Mouse (Mus musculus): Measurements from ENCODE around the gene Pex11g. TPM values are rescaled to one million over a fixed set of nuclear protein-coding genes. Genes with fewer than 3 reads are reported as not detected.

The Pex11g gene
- total and polyA plus RNA-seq, 3 experiments = 1.3 to 5.9 (median 2.7) TPM

DNA sequence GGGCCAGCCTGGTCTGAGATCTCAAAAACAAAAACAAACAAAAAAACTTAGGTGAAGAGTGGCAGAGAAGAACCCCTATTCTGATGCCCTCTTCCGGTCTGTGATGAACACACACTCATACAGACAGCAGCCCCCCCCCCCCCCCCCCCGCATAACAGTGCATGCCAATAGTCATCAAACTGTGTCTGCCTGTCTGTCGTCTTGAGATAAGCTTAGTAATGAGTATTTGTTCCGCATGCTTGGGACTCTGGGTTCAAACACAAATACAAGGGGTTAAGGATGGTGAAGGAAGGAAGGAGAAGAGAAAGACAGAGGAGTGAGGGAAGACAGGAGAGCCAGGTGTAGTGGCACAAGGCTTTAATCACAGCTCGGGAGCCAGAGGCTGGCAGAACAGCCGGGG is 31.0 kb downstream of the Pex11g start:
- DNase-seq (ENCODE audit: extremely low read depth) = no peak
- in situ Hi-C loops (cut with MboI; ENCODE audit: low pct_ligation_motif_present, low pct_unique_long_range_greater_than_20kb, low sequenced_read_pairs) = no loop called here
- Histone ChIP-seq H3K9ac (ENCODE audit: insufficient read depth, low read depth) (no peak overlapping the region), H3K27me3 (replicated peaks) (no peaks in the 10 kb centered on the region), H3K36me3 (replicated peaks in 1 of 2; ENCODE audit: control insufficient read depth in 1 of 2, insufficient read depth in 1 of 2, low read length in 1 of 2) (no peaks in the 10 kb centered on the region), H3K9me3 (replicated peaks; ENCODE audit: low read length) (no peaks in the 10 kb centered on the region), H3K4me1 (ENCODE audit: control insufficient read depth in 1 of 2, insufficient read depth in 2 of 2) (peaks cover 0 to 2% of the 10 kb centered on the region in 2 experiments; a peak in 1 of 4 replicates), H3K27ac (ENCODE audit: insufficient read depth, low read depth) (no peak overlapping the region), H3K4me3 (replicated peaks in 1 of 3; ENCODE audit: low read depth in 2 of 3, low read length in 2 of 3, poor library complexity in 1 of 3) (no peak overlapping the region), H3K4me2 (ENCODE audit: insufficient read depth, low read depth, poor library complexity, severe bottlenecking) (no peak overlapping the region), H3K79me2 (replicated peaks; ENCODE audit: control insufficient read depth, extremely low read depth, insufficient read depth, poor library complexity, severe bottlenecking) (no peaks in the 10 kb centered on the region)
- TF ChIP-seq POLR2AphosphoS2 (IDR thresholded peaks at IDR 0.05; ENCODE audit: low read depth, low read length) (no peak), MAX (IDR thresholded peaks at IDR 0.05; ENCODE audit: low read length) (no peak), ETS1 (conservative IDR thresholded peaks at IDR 0.05; ENCODE audit: low read depth, low read length) (no peak), TBP (conservative IDR thresholded peaks at IDR 0.05; ENCODE audit: low read depth, low read length) (no peak), NRF1 (IDR thresholded peaks at IDR 0.05; ENCODE audit: low read depth, low read length) (no peak), ELF1 (IDR thresholded peaks at IDR 0.05; ENCODE audit: low read depth, low read length) (no peak), JUND (conservative IDR thresholded peaks at IDR 0.05; ENCODE audit: low read depth, low read length) (no peak), IRF4 (IDR thresholded peaks at IDR 0.05; ENCODE audit: low read depth, low read length) (no peak), CHD1 (IDR thresholded peaks at IDR 0.05; ENCODE audit: low read depth, low read length) (no peak), USF1 (IDR thresholded peaks at IDR 0.05; ENCODE audit: low read depth, low read length) (no peak), MYC (IDR thresholded peaks at IDR 0.05; ENCODE audit: low read depth, low read length) (no peak), MAFK (IDR thresholded peaks at IDR 0.05; ENCODE audit: insufficient replicate concordance, low read length) (no peak), UBTF (IDR thresholded peaks at IDR 0.05; ENCODE audit: low read depth, low read length) (no peak)
- dilution Hi-C loops (cut with MboI; ENCODE audit: extremely low pct_ligation_motif_present, extremely low pct_unique_long_range_greater_than_20kb, low sequenced_read_pairs) = no loop called here

DNA sequence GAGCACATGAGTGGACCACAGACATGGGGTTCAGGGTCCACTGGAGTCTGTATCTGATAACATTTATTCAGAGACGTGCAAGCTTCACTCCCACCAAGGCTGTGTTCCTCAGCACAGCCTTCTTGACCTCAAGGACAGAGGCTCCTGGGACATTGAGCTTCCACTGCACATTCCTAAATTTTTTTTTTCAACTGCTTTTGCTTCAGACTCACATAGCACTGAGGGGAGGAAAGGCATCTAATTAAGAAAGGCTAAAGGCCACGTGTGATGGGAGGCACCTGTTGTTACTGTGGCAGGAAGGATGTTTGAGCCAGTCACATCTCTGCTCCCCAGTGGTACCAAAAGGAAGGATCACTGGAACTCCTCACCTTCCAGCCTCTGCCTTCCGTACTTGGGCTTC is 36.4 kb downstream of the Pex11g start:
- dilution Hi-C loops (cut with MboI; ENCODE audit: extremely low pct_ligation_motif_present, extremely low pct_unique_long_range_greater_than_20kb, low sequenced_read_pairs) = no loop called here
- H3K79me2 ChIP-seq (replicated peaks; ENCODE audit: control insufficient read depth, extremely low read depth, insufficient read depth, poor library complexity, severe bottlenecking) = no peaks in the 10 kb centered on the region
- TF ChIP-seq USF2 (conservative IDR thresholded peaks at IDR 0.05; ENCODE audit: low read depth, low read length) (no peak), TBP (conservative IDR thresholded peaks at IDR 0.05; ENCODE audit: low read depth, low read length) (no peak), NELFE (IDR thresholded peaks at IDR 0.05; ENCODE audit: low read depth, low read length) (no peak), MAZ (IDR thresholded peaks at IDR 0.05; ENCODE audit: low read depth, low read length) (no peak), UBTF (IDR thresholded peaks at IDR 0.05; ENCODE audit: low read depth, low read length) (no peak), KAT2A (IDR thresholded peaks at IDR 0.05; ENCODE audit: insufficient replicate concordance, low read length) (no peak), MAFK (IDR thresholded peaks at IDR 0.05; ENCODE audit: insufficient replicate concordance, low read length) (no peak), CHD1 (IDR thresholded peaks at IDR 0.05; ENCODE audit: low read depth, low read length) (no peak), ZC3H11A (IDR thresholded peaks at IDR 0.05; ENCODE audit: low read depth, low read length) (no peak), SIN3A (IDR thresholded peaks at IDR 0.05; ENCODE audit: low read length) (no peak), MXI1 (IDR thresholded peaks at IDR 0.05; ENCODE audit: low read depth, low read length) (no peak)
- no peak overlapping the region for H3K27ac ChIP-seq (ENCODE audit: insufficient read depth, low read depth)
- no peak overlapping the region for H3K9ac ChIP-seq (ENCODE audit: insufficient read depth, low read depth)
- H3K9me3 ChIP-seq (replicated peaks; ENCODE audit: low read length) = no peaks in the 10 kb centered on the region
- H3K27me3 ChIP-seq (replicated peaks) = no peaks in the 10 kb centered on the region
- in situ Hi-C loops (cut with MboI; ENCODE audit: low pct_ligation_motif_present, low pct_unique_long_range_greater_than_20kb, low sequenced_read_pairs) = no loop called here
- no peaks in the 10 kb centered on the region for H3K36me3 ChIP-seq (replicated peaks in 1 of 2; ENCODE audit: control insufficient read depth in 1 of 2, insufficient read depth in 1 of 2, low read length in 1 of 2)
- H3K4me3 ChIP-seq (replicated peaks in 1 of 3; ENCODE audit: low read depth in 2 of 3, low read length in 2 of 3, poor library complexity in 1 of 3) = no peak overlapping the region
- H3K4me2 ChIP-seq (ENCODE audit: insufficient read depth, low read depth, poor library complexity, severe bottlenecking) = no peak overlapping the region
- no peaks in the 10 kb centered on the region for H3K4me1 ChIP-seq (ENCODE audit: control insufficient read depth in 1 of 2, insufficient read depth in 2 of 2)
- DNase-seq (ENCODE audit: extremely low read depth) = no peak

All from CH12.LX (cell line).